Mouse (Mus musculus): Measurements from ENCODE around the gene Itpk1. TPM values are rescaled to one million over a fixed set of nuclear protein-coding genes. Genes with fewer than 3 reads are reported as not detected.

Gene Itpk1
- polyA plus RNA-seq, 1 experiment from 2014 or later: 3.0 TPM

GRCm38 (mm10) chr12:102710851-102711375 lies 6.2 kb upstream of the Itpk1 start:
- Histone ChIP-seq H3K4me2 (no peak overlapping the region), H3K9ac (no peak overlapping the region), H3K27ac (no peak overlapping the region), H3K4me1 (replicated peaks) (0 out of 2 replicates have a peak, but pooled peaks cover 3% of the 10 kb centered on the region), H3K27me3 (peaks cover 13% of the 10 kb centered on the region), H3K36me3 (no peaks in the 10 kb centered on the region), H3K4me3 (replicated peaks) (no peak overlapping the region), H3K9me3 (replicated peaks) (no peaks in the 10 kb centered on the region)
- 59% methylated on average over 4 of the region's 4 CpGs for WGBS (ENCODE audit: insufficient replicate concordance)
- DNase-seq (no peak), ATAC-seq (ENCODE audit: low read depth) (no peak)

- Histone ChIP-seq H3K36me3 (no peaks in the 10 kb centered on the region), H3K27ac (no peak overlapping the region), H3K27me3 (peaks cover 14% of the 10 kb centered on the region), H3K9me3 (replicated peaks) (no peaks in the 10 kb centered on the region), H3K4me1 (replicated peaks) (peaks cover 13% of the 10 kb centered on the region), H3K4me2 (no peak overlapping the region), H3K4me3 (replicated peaks) (no peak overlapping the region), H3K9ac (no peak overlapping the region)
- DNase-seq (no peak), ATAC-seq (ENCODE audit: low read depth) (no peak)
- 81% methylated on average over 5 of the region's 5 CpGs for WGBS (ENCODE audit: insufficient replicate concordance)
Observed at GRCm38 (mm10) chr12:102709896-102710295, 5.2 kb upstream of the Itpk1 start.

- DNase-seq: no peak
- Histone ChIP-seq H3K27me3 (peaks cover 17% of the 10 kb centered on the region), H3K27ac (no peak overlapping the region), H3K4me3 (replicated peaks) (no peak overlapping the region), H3K9me3 (replicated peaks) (no peaks in the 10 kb centered on the region), H3K4me1 (replicated peaks) (peaks cover 24% of the 10 kb centered on the region), H3K9ac (no peak overlapping the region), H3K36me3 (no peaks in the 10 kb centered on the region), H3K4me2 (no peak overlapping the region)
- ATAC-seq (ENCODE audit: low read depth): no peak
- WGBS (ENCODE audit: insufficient replicate concordance): 70% methylated on average over 11 of the region's 11 CpGs
Observed at GRCm38 (mm10) chr12:102708220-102708619, 3.5 kb upstream of the Itpk1 start.

- ATAC-seq (ENCODE audit: low read depth): no peak
- Histone ChIP-seq H3K9ac (no peak overlapping the region), H3K27ac (no peak overlapping the region), H3K4me3 (replicated peaks) (no peak overlapping the region), H3K36me3 (no peaks in the 10 kb centered on the region), H3K27me3 (peaks cover 17% of the 10 kb centered on the region), H3K9me3 (replicated peaks) (no peaks in the 10 kb centered on the region), H3K4me2 (no peak overlapping the region), H3K4me1 (replicated peaks) (peaks cover 36% of the 10 kb centered on the region)
- 72% methylated on average over 10 of the region's 10 CpGs for WGBS (ENCODE audit: insufficient replicate concordance)
- no peak for DNase-seq
Observed at GRCm38 (mm10) chr12:102706833-102707463, 2.2 kb upstream of the Itpk1 start.

- 74% methylated on average over 6 of the region's 6 CpGs for WGBS (ENCODE audit: insufficient replicate concordance)
- H3K27me3 ChIP-seq: peaks cover 17% of the 10 kb centered on the region
- H3K4me2 ChIP-seq: peak overlapping the region; percentile 99
- H3K36me3 ChIP-seq: no peaks in the 10 kb centered on the region
- peaks cover 44% of the 10 kb centered on the region for H3K4me1 ChIP-seq (replicated peaks)
- no peak for ATAC-seq (ENCODE audit: low read depth)
- no peak overlapping the region for H3K9ac ChIP-seq
- H3K9me3 ChIP-seq (replicated peaks): no peaks in the 10 kb centered on the region
- H3K4me3 ChIP-seq (replicated peaks): no peak overlapping the region
- H3K27ac ChIP-seq: no peak overlapping the region
- DNase-seq: no peak
Observed at GRCm38 (mm10) chr12:102705906-102706640, 1.3 kb upstream of the Itpk1 start.

GRCm38 (mm10) chr12:102705216-102705871 lies 614 bp upstream of the Itpk1 start:
- Histone ChIP-seq H3K27ac (peak overlapping the region; percentile 77), H3K4me2 (peak overlapping the region; percentile 99), H3K9me3 (replicated peaks) (no peaks in the 10 kb centered on the region), H3K9ac (peak overlapping the region; percentile 84), H3K4me1 (replicated peaks) (peaks cover 48% of the 10 kb centered on the region), H3K27me3 (peaks cover 17% of the 10 kb centered on the region), H3K4me3 (replicated peaks) (peak overlapping the region; percentile 75), H3K36me3 (no peaks in the 10 kb centered on the region)
- DNase-seq (peak; percentile 69), ATAC-seq (ENCODE audit: low read depth) (peak; percentile 79)
- WGBS (ENCODE audit: insufficient replicate concordance): 5% methylated on average over 41 of the region's 45 CpGs

GRCm38 (mm10) chr12:102703921-102704408 lies 765 bp downstream of the Itpk1 start:
- Histone ChIP-seq H3K4me1 (replicated peaks) (peaks cover 59% of the 10 kb centered on the region), H3K9me3 (replicated peaks) (no peaks in the 10 kb centered on the region), H3K4me2 (peak overlapping the region; percentile 99), H3K4me3 (replicated peaks) (peak overlapping the region; percentile 75), H3K27me3 (peaks cover 17% of the 10 kb centered on the region), H3K36me3 (no peaks in the 10 kb centered on the region), H3K27ac (peak overlapping the region; percentile 62), H3K9ac (peak overlapping the region; percentile 78)
- 14% methylated on average over 17 of the region's 17 CpGs for WGBS (ENCODE audit: insufficient replicate concordance)
- DNase-seq (no peak), ATAC-seq (ENCODE audit: low read depth) (no peak)

- ATAC-seq (ENCODE audit: low read depth) (no peak), DNase-seq (no peak)
- H3K4me3 ChIP-seq (replicated peaks): peak overlapping the region; percentile 75
- no peaks in the 10 kb centered on the region for H3K36me3 ChIP-seq
- H3K9me3 ChIP-seq (replicated peaks): no peaks in the 10 kb centered on the region
- H3K4me1 ChIP-seq (replicated peaks): peaks cover 65% of the 10 kb centered on the region
- WGBS (ENCODE audit: insufficient replicate concordance): 58% methylated on average over 6 of the region's 6 CpGs
- H3K4me2 ChIP-seq: peak overlapping the region; percentile 99
- H3K27ac ChIP-seq: peak overlapping the region; percentile 1; the same call in 1 of the 2 replicates
- peak overlapping the region; percentile 78; the same call in 1 of the 2 replicates for H3K9ac ChIP-seq
- peaks cover 17% of the 10 kb centered on the region for H3K27me3 ChIP-seq
Observed at GRCm38 (mm10) chr12:102703441-102703840, 1.3 kb downstream of the Itpk1 start.

- peaks cover 17% of the 10 kb centered on the region for H3K27me3 ChIP-seq
- peak overlapping the region; percentile 78; the same call in 1 of the 2 replicates for H3K9ac ChIP-seq
- no peaks in the 10 kb centered on the region for H3K9me3 ChIP-seq (replicated peaks)
- DNase-seq (no peak), ATAC-seq (ENCODE audit: low read depth) (no peak)
- peak overlapping the region; percentile 75 for H3K4me3 ChIP-seq (replicated peaks)
- peak overlapping the region; percentile 99 for H3K4me2 ChIP-seq
- 9% methylated on average over 4 of the region's 4 CpGs for WGBS (ENCODE audit: insufficient replicate concordance)
- peaks cover 68% of the 10 kb centered on the region for H3K4me1 ChIP-seq (replicated peaks)
- H3K27ac ChIP-seq: 0 out of 2 replicates have a peak overlapping the region, but pooled peaks have one; percentile 8
- H3K36me3 ChIP-seq: no peaks in the 10 kb centered on the region
Observed at GRCm38 (mm10) chr12:102703111-102703412, 1.7 kb downstream of the Itpk1 start.

- Histone ChIP-seq H3K4me3 (replicated peaks) (peak overlapping the region; percentile 75), H3K4me2 (peak overlapping the region; percentile 99), H3K4me1 (replicated peaks) (peaks cover 74% of the 10 kb centered on the region), H3K9ac (peak overlapping the region; percentile 44; the same call in 1 of the 2 replicates), H3K9me3 (replicated peaks) (no peaks in the 10 kb centered on the region), H3K36me3 (no peaks in the 10 kb centered on the region), H3K27me3 (peaks cover 17% of the 10 kb centered on the region), H3K27ac (peak overlapping the region; percentile 8; the same call in 1 of the 2 replicates)
- 8% methylated on average over 15 of the region's 15 CpGs for WGBS (ENCODE audit: insufficient replicate concordance)
- DNase-seq (peak; percentile 48), ATAC-seq (ENCODE audit: low read depth) (no peak)
Observed at GRCm38 (mm10) chr12:102702356-102703110, 2.2 kb downstream of the Itpk1 start.

Data from liver, embryonic 13.5 days (tissue).